Mouse (Mus musculus) spleen, adult 2 months (tissue): Measurements from ENCODE around the gene Cbwd1.

Source experiments
- CTCF ChIP-seq: fragments of 200-500 bp; IDR thresholded peaks from 2 replicates; pipeline ENCODE4 v1.5.1; 2011; ENCODE audit warnings: mild to moderate bottlenecking, inconsistent platforms; ENCODE audit not compliant: insufficient read depth, insufficient read length, insufficient replicate concordance; ENCODE audit errors: extremely low read depth
- POLR2A ChIP-seq: fragments of 200-500 bp; IDR thresholded peaks from 2 replicates; pipeline ENCODE4 v1.6.1; 2011; ENCODE audit warnings: low read depth, low read length, inconsistent platforms

DNA sequence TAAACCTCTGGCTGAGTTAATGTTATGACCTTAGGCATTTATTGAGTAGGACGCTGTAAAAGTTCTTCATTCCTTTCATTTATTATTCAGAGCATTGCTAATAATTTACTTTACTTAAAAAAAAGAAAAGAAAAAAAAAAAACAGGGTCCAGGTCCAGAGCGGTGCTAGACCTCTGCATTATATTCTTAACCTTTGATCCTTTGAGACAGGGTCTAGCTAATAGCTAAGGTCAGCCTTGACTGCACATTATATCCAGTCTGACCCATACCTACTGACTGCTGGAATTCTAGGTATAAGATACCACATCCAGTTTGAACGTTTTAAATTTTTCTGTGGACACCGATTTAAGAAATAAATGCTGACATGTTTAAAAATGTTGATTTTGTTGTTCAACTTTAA, 21.6 kb upstream of the Cbwd1 start:
- TF ChIP-seq CTCF (no peak), POLR2A (no peak)
